Mouse (Mus musculus) hindbrain, embryonic 15.5 days (tissue): ENCODE results near the gene Eif2ak4. TPM values are rescaled to one million over a fixed set of nuclear protein-coding genes. Genes with fewer than 3 reads are reported as not detected.

Source experiments
- ATAC-seq: fragments of 200-750 bp; cut with Nextera tagmentation; 2 replicates; pipeline ENCODE4 v1.8.0; 2017; ENCODE audit warnings: low read depth, moderate number of reproducible peaks, moderate TSS enrichment; ENCODE audit not compliant: low FRiP score
- H3K27ac ChIP-seq: fragments of 300-500 bp; sonication (generic); replicated peaks from 2 replicates; pipeline ENCODE4 v1.5.1; 2015; ENCODE audit warnings: mild to moderate bottlenecking, inconsistent platforms
- H3K27me3 ChIP-seq: fragments of 300-500 bp; sonication (generic); 2 replicates; pipeline ENCODE4 v1.6.1; 2015; ENCODE audit warnings: control low read depth, inconsistent platforms
- H3K36me3 ChIP-seq: fragments of 300-500 bp; sonication (generic); 2 replicates; pipeline ENCODE4 v1.6.1; 2015; ENCODE audit warnings: control low read depth, inconsistent platforms
- H3K4me1 ChIP-seq: fragments of 300-500 bp; sonication (generic); replicated peaks from 2 replicates; pipeline ENCODE4 v1.6.1; 2015; ENCODE audit warnings: control low read depth, inconsistent platforms
- H3K4me2 ChIP-seq: fragments of 300-500 bp; sonication (generic); 2 replicates; pipeline ENCODE4 v1.6.1; 2015; ENCODE audit warnings: moderate library complexity, mild to moderate bottlenecking, inconsistent platforms
- H3K4me3 ChIP-seq: fragments of 300-500 bp; sonication (generic); 2 replicates; pipeline ENCODE4 v1.5.1; 2015; ENCODE audit warnings: mild to moderate bottlenecking, inconsistent platforms
- H3K9ac ChIP-seq: fragments of 300-500 bp; sonication (generic); 2 replicates; pipeline ENCODE4 v1.6.1; 2015; ENCODE audit warnings: inconsistent platforms
- H3K9me3 ChIP-seq: fragments of 300-500 bp; sonication (generic); 2 replicates; pipeline ENCODE4 v1.6.1; 2016; ENCODE audit warnings: control low read depth, inconsistent platforms
- WGBS: fragments of 180-500 bp; shearing (Covaris S2); methylation state at CpG from one replicate; pipeline ENCODE4 v1.1.7; 2015; 5-methylcytosine and 5-hydroxymethylcytosine counted together
- polyA plus RNA-seq: library from polyadenylated mRNA; unstranded; fragments of >200 nt; fragmentation: Nextera tagmentation; extraction: Ambion mirVana; gene quantifications from 2 replicates; pipeline ENCODE4 v1.2.1, GENCODE M21; 2015

The Eif2ak4 gene
- polyA plus RNA-seq, 1 experiment from 2014 or later = 9.3 TPM

DNA sequence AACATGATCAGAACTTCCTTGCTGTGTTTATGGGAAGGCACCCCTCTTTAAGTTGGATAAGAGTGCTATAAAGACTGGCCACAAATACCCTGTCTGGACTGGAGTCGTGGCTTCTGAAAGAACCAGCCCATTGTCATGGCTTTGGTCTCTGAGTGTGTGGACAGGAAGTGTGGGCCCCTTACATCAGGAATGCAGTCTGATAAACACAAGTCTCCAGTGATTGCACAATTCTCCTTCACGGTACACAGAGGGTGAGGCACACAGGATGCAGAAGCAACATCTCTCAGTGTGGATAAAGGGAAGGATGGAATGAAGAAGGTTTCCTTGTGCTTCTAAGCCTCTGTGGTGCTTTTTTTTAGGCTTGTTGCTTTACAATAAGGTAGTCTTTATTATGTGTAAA lies 133.8 kb downstream of the Eif2ak4 start:
- H3K4me2 ChIP-seq = no peak overlapping the region
- no peak for ATAC-seq
- no peaks in the 10 kb centered on the region for H3K9me3 ChIP-seq
- no peak overlapping the region for H3K9ac ChIP-seq
- no peaks in the 10 kb centered on the region for H3K27me3 ChIP-seq
- H3K4me1 ChIP-seq = peaks cover 10% of the 10 kb centered on the region
- no peaks in the 10 kb centered on the region for H3K36me3 ChIP-seq
- no peak overlapping the region for H3K27ac ChIP-seq
- no peak overlapping the region for H3K4me3 ChIP-seq
- 58% methylated on average over 2 of the region's 2 CpGs for WGBS

DNA sequence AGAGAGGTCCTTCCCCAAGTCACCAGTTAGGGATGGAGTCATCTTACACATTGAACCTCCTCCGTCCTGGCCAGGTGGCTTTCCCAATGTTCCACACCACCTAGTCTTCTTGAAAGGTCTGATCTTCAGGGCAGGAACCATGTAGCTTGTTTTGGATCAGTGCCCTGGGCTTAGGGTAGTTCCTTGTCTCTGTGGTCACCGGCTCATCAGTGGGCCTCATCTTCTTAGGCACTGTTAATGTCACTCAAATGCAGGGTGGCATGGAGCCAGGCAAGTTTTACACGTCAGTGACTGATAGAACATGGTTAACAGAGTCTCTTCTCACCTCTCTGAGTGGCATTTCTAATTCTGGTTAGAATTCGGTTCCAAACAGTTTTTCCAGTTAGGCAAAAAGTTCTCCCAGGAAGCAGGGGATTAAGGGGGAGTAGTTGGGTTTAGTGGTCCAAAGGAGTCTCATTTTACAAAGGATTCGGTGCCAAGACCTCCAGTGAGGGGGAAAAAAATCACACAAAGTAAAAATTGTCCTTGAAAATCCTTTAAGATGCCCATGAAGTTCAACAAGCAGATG lies 134.8 kb downstream of the Eif2ak4 start:
- H3K4me3 ChIP-seq = no peak overlapping the region
- no peak overlapping the region for H3K9ac ChIP-seq
- 59% methylated on average over 5 of the region's 5 CpGs for WGBS
- H3K4me1 ChIP-seq = peaks cover 10% of the 10 kb centered on the region
- no peak for ATAC-seq
- no peaks in the 10 kb centered on the region for H3K27me3 ChIP-seq
- no peaks in the 10 kb centered on the region for H3K9me3 ChIP-seq
- H3K36me3 ChIP-seq = no peaks in the 10 kb centered on the region
- no peak overlapping the region for H3K4me2 ChIP-seq
- no peak overlapping the region for H3K27ac ChIP-seq

GRCm38 (mm10) chr2:118524811-118525210 lies 136.4 kb downstream of the Eif2ak4 start:
- H3K36me3 ChIP-seq = no peaks in the 10 kb centered on the region
- H3K4me3 ChIP-seq = no peak overlapping the region
- H3K4me1 ChIP-seq = peaks cover 17% of the 10 kb centered on the region
- H3K9me3 ChIP-seq = no peaks in the 10 kb centered on the region
- WGBS = 78% methylated on average over 3 of the region's 3 CpGs
- no peak overlapping the region for H3K27ac ChIP-seq
- no peak for ATAC-seq
- no peaks in the 10 kb centered on the region for H3K27me3 ChIP-seq
- H3K4me2 ChIP-seq = no peak overlapping the region
- no peak overlapping the region for H3K9ac ChIP-seq

Other genes with a start within 250 kb of the Eif2ak4 start
- gene Fsip1, start 131.7 kb upstream of the Eif2ak4 start, polyA plus RNA-seq = 2.8 and 3.4 TPM in 2 replicates
- gene Gpr176, start 15.2 kb upstream of the Eif2ak4 start, polyA plus RNA-seq = 7.6 and 8.3 TPM in 2 replicates
- 314 and 317 TPM in 2 replicates for gene Srp14, start 91.1 kb downstream of the Eif2ak4 start, polyA plus RNA-seq
- gene Bmf, start 161.1 kb downstream of the Eif2ak4 start, polyA plus RNA-seq = 1.7 and 3.1 TPM in 2 replicates
- gene Bub1b, start 209.6 kb downstream of the Eif2ak4 start, polyA plus RNA-seq = 15.3 and 19.0 TPM in 2 replicates